8 mouse cellular contexts compared by ENCODE assay signal in the genomic region with DNA sequence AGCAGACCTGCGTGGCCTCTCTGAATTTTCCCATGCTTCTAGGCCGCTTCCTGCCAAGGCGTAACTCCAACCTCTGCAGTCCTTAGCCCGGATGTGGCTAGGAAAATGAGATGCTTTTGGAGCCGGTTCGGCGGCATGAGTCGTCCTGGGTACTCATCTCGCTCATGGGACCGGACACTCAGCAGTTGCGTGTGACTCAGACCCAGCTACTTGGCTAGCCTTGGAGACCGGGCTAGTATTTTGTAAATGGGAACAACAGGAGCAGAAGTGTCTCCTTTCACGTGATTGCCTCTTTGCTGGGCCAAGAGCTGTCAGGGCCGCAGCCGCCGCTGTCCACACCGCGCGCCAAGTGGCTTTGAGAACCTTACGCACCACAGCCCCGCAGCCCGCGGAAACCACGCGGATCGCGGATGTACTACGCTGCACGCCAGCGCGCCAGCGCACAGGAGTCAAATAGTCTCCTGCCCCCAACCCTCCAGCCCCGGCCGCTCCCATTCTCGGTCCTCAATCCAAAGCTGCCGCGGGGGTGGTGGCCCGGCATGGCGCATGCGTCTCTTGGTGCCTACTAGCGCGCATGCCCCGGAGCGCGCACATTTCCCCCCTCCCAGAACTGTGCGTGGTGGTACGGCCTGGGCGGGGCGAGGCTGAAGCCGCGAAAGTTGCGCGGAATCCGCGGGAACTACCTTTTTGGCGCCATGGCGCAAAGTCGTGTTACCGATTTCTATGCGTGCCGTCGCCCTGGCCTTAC. TPM values are rescaled to one million over a fixed set of nuclear protein-coding genes. Genes with fewer than 3 reads are reported as not detected.
DNase-seq lines count a peak whose midpoint lies in the region; ATAC-seq and TF ChIP-seq lines count a peak whose summit lies in the region.

Gene Cdt1 (plus strand): TSS at position 655 of the 748 bp plus-strand sequence.

- H3K4me3 ChIP-seq in hindbrain, embryonic 15.5 days, result peak within 1 kb of the TSS; percentile 93

- in situ Hi-C loops in Patski (cut with MboI; ENCODE audit: low pct_unique_long_range_greater_than_20kb), result no loop called here

- peak within 1 kb of the TSS; percentile 94 for H3K27ac ChIP-seq in hindbrain, embryonic 15.5 days (replicated peaks)

- H3K4me2 ChIP-seq in hindbrain, embryonic 15.5 days, result peak within 1 kb of the TSS; percentile 97

- peaks cover 27% of the 10 kb centered on the region for H3K4me1 ChIP-seq in hindbrain, embryonic 15.5 days (replicated peaks)

- under 1% methylated on average over 62 of the region's 62 CpGs for WGBS in hindbrain, embryonic 15.5 days

- no peak for TF ChIP-seq CTCF in Patski (IDR thresholded peaks at IDR 0.05)

- ATAC-seq in Patski, result peak; percentile 65
- ATAC-seq in hindbrain, embryonic 15.5 days (ENCODE audit: low FRiP score, low read depth), result peak; percentile 97

- no peaks in the 10 kb centered on the region for H3K9me3 ChIP-seq in hindbrain, embryonic 15.5 days

- no peaks in the 10 kb centered on the region for H3K27me3 ChIP-seq in Patski
- no peaks in the 10 kb centered on the region for H3K27me3 ChIP-seq in hindbrain, embryonic 15.5 days

- peak within 1 kb of the TSS; percentile 83 for H3K9ac ChIP-seq in hindbrain, embryonic 15.5 days

- POLR2A ChIA-PET in Patski (lab: Charles Lee), result interaction anchor here (1.1 to 4.0 kb wide), 4 partner anchors 9 to 44 kb away, joined by 3 to 13 read pairs (median 8); partner anchors contain the start of genes Aprt, Galns and Trappc2l

- no peaks in the 10 kb centered on the region for H3K36me3 ChIP-seq in hindbrain, embryonic 15.5 days

- CTCF ChIA-PET in Patski (lab: Charles Lee), result interaction anchor here (1.2 to 2.6 kb wide), 3 partner anchors 26 to 124 kb away, joined by 3 to 6 read pairs (median 4); partner anchors contain the start of genes Galns, Mvd and Trappc2l

- DNase-seq in Patski (ENCODE audit: low read depth, low spot score), result peak; percentile 68
- peak; percentile 97 to 98 for DNase-seq in cerebellum, postnatal 14 days
- peak; percentile 90 to 91 for DNase-seq in frontal cortex, postnatal 25 days (ENCODE audit: low spot score in 2 of 2)
- peak; percentile 90 for DNase-seq in left cerebral cortex, adult 11 months (ENCODE audit: low spot score)
- DNase-seq in lung, postnatal 4 days, result peak; percentile 97
- DNase-seq in retina, postnatal 7 days (ENCODE audit: low read depth, low spot score), result peak; percentile 91
- peak; percentile 92 for DNase-seq in urinary bladder, adult 2 months (ENCODE audit: low spot score)

RNA-seq across cellular contexts. Expression of gene Cdt1, which starts in this region (rescaled TPM):
- polyA plus RNA-seq in Patski (2021), result 24.2 TPM
- polyA plus RNA-seq in hindbrain, embryonic 15.5 days (2015; fragmentation: Nextera tagmentation; extraction: Ambion mirVana), result 10.6 and 11.5 TPM in 2 replicates
- 6.6 and 9.9 TPM in 2 replicates for polyA plus RNA-seq in urinary bladder, adult 2 months (2012; rRNA removed)

Comparison
In these comparisons a context has a peak if more than half of its experiments do, and no peak if none do; other contexts are left out.
1. Peak in every context shown above with its lines: DNase-seq, ATAC-seq, H3K4me3 ChIP-seq and H3K27ac ChIP-seq.